ENCODE assay signal across 24 mouse cellular contexts in the genomic region with DNA sequence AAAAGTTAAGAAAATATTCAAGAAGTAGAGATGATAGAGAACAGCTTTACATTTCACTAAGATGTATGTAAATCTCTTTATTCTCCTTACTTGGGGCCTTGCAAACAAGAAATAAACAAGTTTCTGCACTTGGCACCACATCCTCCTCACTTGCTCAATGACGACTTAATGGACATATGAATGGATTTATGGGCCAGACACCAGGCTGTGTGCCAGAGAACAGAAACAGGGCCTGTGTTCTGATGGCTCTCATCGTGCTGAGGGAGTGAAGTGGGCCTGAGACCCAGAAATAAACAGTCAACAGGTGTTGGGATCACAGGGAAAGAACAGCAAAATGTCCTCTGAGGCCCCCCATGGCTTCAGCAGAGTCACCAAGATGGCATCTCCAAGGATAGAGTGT.
DNase-seq lines count a peak whose midpoint lies in the region; ATAC-seq lines count a peak whose summit lies in the region.
"Had no signal": no experiment of that assay in that cellular context is flagged by ENCODE, and none has a peak within 500 bp of the region (broad histone marks: within the 10 kb centered on the region; RNA-seq: fewer than 3 reads in every experiment).

No protein-coding gene starts in this region.

- H3K27ac ChIP-seq in lung, embryonic 15.5 days = 0 out of 2 replicates have a peak overlapping the region, but pooled peaks have one; percentile 24
- H3K27ac ChIP-seq: heart, embryonic 10.5 days; heart, embryonic 15.5 days; hindbrain, embryonic 12.5 days; limb, embryonic 13.5 days; liver, embryonic 12.5 days; midbrain, embryonic 12.5 days; neural tube, embryonic 13.5 days had no signal

- H3K27me3 ChIP-seq in lung, embryonic 15.5 days = no peaks in the 10 kb centered on the region
- H3K27me3 ChIP-seq: heart, embryonic 15.5 days; hindbrain, embryonic 12.5 days; limb, embryonic 13.5 days; liver, embryonic 12.5 days; midbrain, embryonic 12.5 days; neural tube, embryonic 13.5 days had no signal

- DNase-seq in adrenal gland, postnatal 14 days = peak; percentile 37
- DNase-seq in adrenal gland, postnatal 4 days (ENCODE audit: low spot score in 2 of 2) = no peak
- DNase-seq in lung, postnatal 14 days = no peak
- DNase-seq in 3T3-L1 (ENCODE audit: low read depth, low spot score) = peak; percentile 14
- DNase-seq in adrenal gland, postnatal 25 days = peak; percentile 15
- DNase-seq in right cerebral cortex, postnatal 10 days (ENCODE audit: low spot score in 2 of 2) = no peak
- DNase-seq in cerebellum, adult 9-11 months = no peak
- DNase-seq: cerebellum, adult 11-12 months; cerebellum, postnatal 10 days; gastrocnemius, postnatal 14 days; kidney, adult 11 months; kidney, postnatal 25 days; liver, postnatal 0 days; thymus, postnatal 4 days had no signal

- H3K9me3 ChIP-seq in lung, embryonic 15.5 days = no peaks in the 10 kb centered on the region
- H3K9me3 ChIP-seq: heart, embryonic 10.5 days; heart, embryonic 15.5 days; hindbrain, embryonic 12.5 days; limb, embryonic 13.5 days; liver, embryonic 12.5 days; midbrain, embryonic 12.5 days; neural tube, embryonic 13.5 days had no signal

- no peak overlapping the region for H3K4me2 ChIP-seq in lung, embryonic 15.5 days
- H3K4me2 ChIP-seq: heart, embryonic 15.5 days; hindbrain, embryonic 12.5 days; limb, embryonic 13.5 days; liver, embryonic 12.5 days; midbrain, embryonic 12.5 days; neural tube, embryonic 13.5 days had no signal

- H3K4me3 ChIP-seq in lung, embryonic 15.5 days = no peak overlapping the region
- H3K4me3 ChIP-seq: erythroblast, embryonic 14.5 days; heart, embryonic 10.5 days; heart, embryonic 15.5 days; hindbrain, embryonic 12.5 days; limb, embryonic 13.5 days; liver, embryonic 12.5 days; midbrain, embryonic 12.5 days; neural tube, embryonic 13.5 days had no signal

- no peak overlapping the region for H3K9ac ChIP-seq in lung, embryonic 15.5 days
- H3K9ac ChIP-seq: heart, embryonic 15.5 days; hindbrain, embryonic 12.5 days; limb, embryonic 13.5 days; liver, embryonic 12.5 days; liver, postnatal 0 days; midbrain, embryonic 12.5 days; neural tube, embryonic 13.5 days had no signal

- no peaks in the 10 kb centered on the region for H3K4me1 ChIP-seq in lung, embryonic 15.5 days
- H3K4me1 ChIP-seq: heart, embryonic 15.5 days; liver, embryonic 12.5 days had no signal

- WGBS in lung, embryonic 15.5 days = 20% methylated on average over 2 of the region's 2 CpGs

- no peaks in the 10 kb centered on the region for H3K36me3 ChIP-seq in lung, embryonic 15.5 days
- H3K36me3 ChIP-seq: heart, embryonic 10.5 days; heart, embryonic 15.5 days; hindbrain, embryonic 12.5 days; limb, embryonic 13.5 days; liver, embryonic 12.5 days; midbrain, embryonic 12.5 days; neural tube, embryonic 13.5 days had no signal

- ATAC-seq in lung, embryonic 15.5 days (ENCODE audit: borderline replicate concordance, extremely low read depth, low FRiP score, low TSS enrichment) = peak; percentile 55; the same call in 1 of the 2 replicates
- ATAC-seq: CD4-positive, CD25-positive, alpha-beta regulatory T cell, adult 4 months; liver, embryonic 12.5 days; liver, postnatal 0 days had no signal

Comparison
In these comparisons a context has a peak if more than half of its experiments do, and no peak if none do; other contexts are left out.
1. DNase-seq: peak in adrenal gland, postnatal 14 days (single experiment), 3T3-L1 (single experiment) and adrenal gland, postnatal 25 days (single experiment); none in adrenal gland, postnatal 4 days (0 of 2), lung, postnatal 14 days (single experiment), right cerebral cortex, postnatal 10 days (0 of 2) and cerebellum, adult 9-11 months (single experiment).